Mouse (Mus musculus) embryonic fibroblast, embryonic 13.5 days (primary cell): ENCODE measurements around the gene Tnn. TPM values are rescaled to one million over a fixed set of nuclear protein-coding genes. Genes with fewer than 3 reads are reported as not detected.

Experiments
- H3K27ac ChIP-seq: 2 replicates; pipeline ENCODE4 v1.5.1; 2012; ENCODE audit warnings: low read length, control low read depth, inconsistent platforms; ENCODE audit not compliant: insufficient read depth
- H3K4me1 ChIP-seq: 2 replicates; pipeline ENCODE4 v1.6.1; 2011; ENCODE audit warnings: low read length; ENCODE audit not compliant: control insufficient read depth, insufficient read depth
- H3K4me3 ChIP-seq: 2 replicates; pipeline ENCODE4 v1.5.1; 2011; ENCODE audit warnings: mild to moderate bottlenecking, control low read depth, low read length; ENCODE audit not compliant: insufficient read depth
- CTCF ChIP-seq: IDR thresholded peaks from 2 replicates; pipeline ENCODE4 v1.5.1; 2011; ENCODE audit warnings: mild to moderate bottlenecking, control low read depth, low read length, moderate library complexity, borderline replicate concordance; ENCODE audit not compliant: insufficient read depth
- POLR2A ChIP-seq: IDR thresholded peaks from 2 replicates; pipeline ENCODE4 v1.6.1; 2011; ENCODE audit warnings: low read depth, mild to moderate bottlenecking, control low read depth, low read length, moderate library complexity
- polyA plus RNA-seq: library from polyadenylated mRNA; stranded (reverse); fragments of >200 nt; gene quantifications from 2 replicates; pipeline ENCODE4 v1.2.4, GENCODE M21; 2011; ENCODE audit warnings: low read depth; ENCODE audit not compliant: missing spikeins, insufficient read length

The Tnn gene
- 23.8 and 79.4 TPM in 2 replicates for polyA plus RNA-seq

GRCm38 (mm10) chr1:160153480-160153879 lies at the start of gene Tnn:
TSS of gene Tnn (minus strand) at chr1:160153580.
- Histone ChIP-seq H3K4me1 (no peaks in the 10 kb centered on the region), H3K27ac (no peak within 1 kb of the TSS), H3K4me3 (no peak within 1 kb of the TSS)
- TF ChIP-seq POLR2A: no peak
- TF ChIP-seq CTCF: no peak

- TF ChIP-seq CTCF (no peak), POLR2A (no peak)
- peak overlapping the region; percentile 87 for H3K4me3 ChIP-seq
- peak overlapping the region; percentile 19 for H3K27ac ChIP-seq
- H3K4me1 ChIP-seq: no peaks in the 10 kb centered on the region
Observed at GRCm38 (mm10) chr1:160195337-160195663, 41.9 kb upstream of the Tnn start.

- TF ChIP-seq CTCF (peak; percentile 94), POLR2A (peak; percentile 88)
- Histone ChIP-seq H3K27ac (peak within 1 kb of the TSS; percentile 19), H3K4me3 (peak within 1 kb of the TSS; percentile 87), H3K4me1 (no peaks in the 10 kb centered on the region)
Observed at GRCm38 (mm10) chr1:160194529-160195336, 41.4 kb upstream of the Tnn start, which contains the start of gene Mrps14. TSS of gene Mrps14 (plus strand) at chr1:160195215.

- TF ChIP-seq POLR2A (no peak), CTCF (peak; percentile 36; the same call in 1 of the 2 replicates)
- Histone ChIP-seq H3K4me1 (no peaks in the 10 kb centered on the region), H3K27ac (no peak overlapping the region), H3K4me3 (no peak overlapping the region)
Observed at GRCm38 (mm10) chr1:160184506-160184905, 31.1 kb upstream of the Tnn start.

GRCm38 (mm10) chr1:160181216-160181615 lies 27.8 kb upstream of the Tnn start:
- Histone ChIP-seq H3K27ac (no peak overlapping the region), H3K4me1 (no peaks in the 10 kb centered on the region; the same call in 1 of the 2 replicates), H3K4me3 (no peak overlapping the region)
- TF ChIP-seq POLR2A (no peak), CTCF (no peak)

GRCm38 (mm10) chr1:160176903-160177302 lies 23.5 kb upstream of the Tnn start:
- TF ChIP-seq POLR2A: no peak
- TF ChIP-seq CTCF: no peak
- Histone ChIP-seq H3K4me1 (peaks cover 3% of the 10 kb centered on the region; the same call in 1 of the 2 replicates), H3K4me3 (no peak overlapping the region), H3K27ac (peak overlapping the region; percentile 20)

- H3K27ac ChIP-seq: no peak overlapping the region
- H3K4me3 ChIP-seq: no peak overlapping the region
- TF ChIP-seq CTCF (no peak), POLR2A (no peak)
- no peaks in the 10 kb centered on the region for H3K4me1 ChIP-seq
Observed at GRCm38 (mm10) chr1:160166600-160166999, 13.2 kb upstream of the Tnn start.

- Histone ChIP-seq H3K4me3 (no peak overlapping the region), H3K4me1 (no peaks in the 10 kb centered on the region), H3K27ac (no peak overlapping the region)
- TF ChIP-seq CTCF (no peak), POLR2A (no peak)
Observed at GRCm38 (mm10) chr1:160158190-160158589, 4.8 kb upstream of the Tnn start.

- H3K27ac ChIP-seq: no peak overlapping the region; the same call in 1 of the 2 replicates
- TF ChIP-seq CTCF: no peak
- no peak for TF ChIP-seq POLR2A
Observed at GRCm38 (mm10) chr1:160150726-160151125, 2.7 kb downstream of the Tnn start.

GRCm38 (mm10) chr1:160149291-160149906 lies 4.0 kb downstream of the Tnn start:
- TF ChIP-seq POLR2A (no peak), CTCF (no peak)
- Histone ChIP-seq H3K27ac (no peak overlapping the region), H3K4me3 (no peak overlapping the region), H3K4me1 (no peaks in the 10 kb centered on the region)

More at GRCm38 (mm10) chr1:160150726-160151125, 2.7 kb downstream of the Tnn start:
- Histone ChIP-seq H3K4me1 (no peaks in the 10 kb centered on the region), H3K4me3 (no peak overlapping the region)
